Mouse (Mus musculus) ovary, postnatal 36 days (tissue): ENCODE data around the gene Palm.
"Not testable (repeated sequence)": the region's sequence is repeated elsewhere in the genome, so short reads cannot be mapped to it uniquely, and the experiment has no call there.

ENCODE experiments used
- DNase-seq: peaks from one replicate; pipeline ENCODE4 v3.0.0; 2022; ENCODE audit warnings: low spot score, mixed read lengths

The Palm gene

DNA sequence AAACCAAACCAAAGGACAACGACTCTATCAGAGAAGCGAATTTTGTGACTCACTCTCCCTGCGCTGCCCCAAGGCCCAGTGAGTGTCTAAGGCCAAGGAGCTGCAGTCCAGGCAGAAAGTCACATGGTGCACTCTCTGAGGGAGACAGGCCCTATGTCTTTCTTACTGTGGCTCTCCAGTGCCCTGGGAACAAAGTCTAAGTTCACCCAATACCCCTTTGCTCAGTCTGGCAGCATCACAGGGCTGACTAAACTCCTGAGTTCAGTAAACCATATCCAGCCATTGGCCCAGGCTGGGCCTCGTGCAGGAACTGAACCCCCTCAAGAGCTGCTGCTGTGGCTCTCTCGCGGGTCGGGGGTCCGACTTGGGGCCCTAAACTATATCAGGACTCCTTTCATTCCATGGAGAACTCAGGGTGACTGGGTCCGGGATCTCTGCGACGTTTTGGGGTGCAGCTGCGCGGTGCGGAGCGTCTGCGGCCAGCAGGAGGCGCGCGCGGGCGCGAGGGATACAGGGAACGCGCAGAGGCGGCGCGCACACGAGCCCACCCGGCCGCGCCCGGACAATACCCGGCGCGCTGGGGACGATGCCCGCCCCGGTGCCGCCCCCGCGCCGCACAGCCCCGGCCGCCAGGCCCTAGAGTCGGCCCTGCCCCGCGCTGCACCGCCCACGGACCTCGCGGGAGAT is at the start of gene Palm:
Gene Palm (plus strand): TSS at position 522 of the 687 bp plus-strand sequence.
- DNase-seq: peak; percentile 81

DNA sequence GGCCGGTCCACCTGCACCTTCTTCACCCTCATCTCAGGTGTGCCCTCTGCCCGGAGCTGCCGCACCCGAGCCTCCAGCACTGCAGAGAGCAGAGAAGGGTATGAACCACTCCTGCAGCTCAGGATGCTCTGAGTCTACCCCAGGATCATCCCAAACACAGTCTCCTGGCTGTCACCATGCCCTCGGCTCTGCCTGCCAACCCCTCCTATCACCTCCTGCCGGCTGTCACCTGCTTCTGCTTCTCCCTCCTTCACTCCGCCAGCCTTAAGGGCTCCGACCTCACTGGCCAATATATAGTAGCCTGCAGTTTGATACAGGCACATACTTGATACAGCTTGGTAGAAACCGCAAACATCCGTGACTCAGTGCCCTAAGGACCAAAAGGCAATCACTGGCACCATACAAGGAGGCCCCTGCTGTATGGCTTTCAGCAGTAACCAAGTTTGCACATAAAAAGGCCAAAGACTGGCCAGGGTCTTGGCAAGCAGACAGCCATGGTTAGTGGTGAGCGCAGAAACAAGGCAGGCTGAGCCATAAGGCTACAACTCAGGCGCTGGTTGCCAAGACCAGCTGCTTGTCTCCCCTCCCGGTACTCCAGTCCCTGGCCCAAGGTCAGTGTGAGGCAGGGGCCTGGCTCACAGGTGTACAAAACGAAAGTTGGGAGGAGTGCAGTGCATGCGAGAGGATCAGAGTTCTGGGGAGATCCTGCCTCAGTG is 49.6 kb upstream of the Palm start:
- DNase-seq: no peak

DNA sequence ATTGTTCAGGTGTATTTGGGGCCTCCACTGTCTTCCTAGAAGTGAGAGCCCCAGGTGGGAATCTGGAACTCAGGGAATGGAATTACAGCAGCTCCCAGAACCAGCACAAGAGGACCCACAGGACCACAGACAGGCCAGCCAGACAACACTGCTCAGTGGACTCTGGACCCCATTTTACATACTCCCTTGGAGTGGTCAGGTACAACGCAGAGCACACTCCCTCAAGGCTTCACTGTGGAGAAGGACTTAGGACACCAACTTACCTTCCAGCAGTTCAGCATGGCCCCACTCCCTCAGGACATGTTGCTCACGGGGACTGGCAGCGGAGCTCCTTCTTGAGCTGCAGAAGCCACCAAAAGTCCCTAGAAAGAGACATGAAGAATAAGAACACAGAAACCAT is 48.0 kb upstream of the Palm start:
- no peak for DNase-seq

DNA sequence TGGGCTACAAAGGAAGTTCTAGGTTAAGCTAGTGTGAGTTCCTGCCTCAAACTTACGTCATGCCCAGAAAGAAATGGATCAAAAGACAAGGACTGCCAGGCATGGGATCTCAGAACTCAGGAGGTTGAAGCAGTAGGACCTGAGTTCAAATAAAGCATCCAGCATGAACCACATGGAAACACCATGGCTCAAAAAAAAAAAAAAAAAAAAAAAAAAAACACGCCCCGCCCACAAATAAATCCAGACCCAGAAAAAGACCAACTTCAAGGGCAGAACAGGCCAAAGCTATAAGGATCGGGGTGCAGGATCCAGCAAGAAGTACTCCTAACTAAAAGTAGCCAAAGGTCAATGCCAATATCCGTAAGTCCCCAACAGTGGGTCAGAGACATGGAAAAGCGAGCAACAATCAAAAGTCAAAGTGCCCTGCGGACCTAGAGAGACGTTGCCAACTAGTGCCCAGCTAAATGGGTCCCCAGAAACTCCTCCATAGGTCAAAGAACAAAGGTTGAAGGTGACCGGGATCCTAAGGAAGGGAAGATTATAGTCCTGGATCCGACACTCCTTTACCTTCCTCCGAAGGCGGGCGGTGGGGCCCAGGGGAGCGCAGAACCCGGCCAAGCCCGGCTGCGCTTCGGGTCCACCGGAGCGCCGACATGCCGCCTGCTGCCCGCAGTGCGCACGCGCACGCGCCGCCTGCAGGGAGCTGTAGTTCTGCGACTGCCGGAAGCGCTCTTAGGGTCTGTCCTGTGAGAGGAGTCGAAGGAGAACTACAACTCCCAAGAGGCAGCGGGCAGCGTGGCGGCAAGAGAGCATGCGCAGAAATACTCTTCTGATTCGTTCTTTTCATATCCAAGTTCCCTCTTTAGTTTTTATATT is 47.2 kb upstream of the Palm start, which contains the start of gene Polrmt:
Gene Polrmt (minus strand): TSS at position 684 of the 876 bp plus-strand sequence.
- DNase-seq: peak; percentile 94

DNA sequence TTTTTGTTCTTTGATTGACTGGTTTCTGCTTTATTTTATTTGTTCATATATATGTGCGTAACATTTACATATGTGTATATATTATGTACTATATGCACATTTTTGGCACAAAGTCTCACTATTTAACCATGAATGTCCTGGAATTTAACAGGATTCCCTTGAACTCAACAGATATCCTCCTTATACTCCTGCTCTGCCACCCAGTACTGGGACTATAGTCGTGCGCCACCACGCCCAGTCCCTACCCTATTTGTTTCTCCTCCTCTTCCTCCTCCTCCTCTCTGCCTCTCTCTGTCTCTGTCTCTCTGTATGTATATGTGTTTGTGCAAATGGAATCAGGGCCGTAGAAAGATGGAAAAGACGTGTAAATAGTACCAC is 46.6 kb upstream of the Palm start:
- peak; percentile 3 for DNase-seq

DNA sequence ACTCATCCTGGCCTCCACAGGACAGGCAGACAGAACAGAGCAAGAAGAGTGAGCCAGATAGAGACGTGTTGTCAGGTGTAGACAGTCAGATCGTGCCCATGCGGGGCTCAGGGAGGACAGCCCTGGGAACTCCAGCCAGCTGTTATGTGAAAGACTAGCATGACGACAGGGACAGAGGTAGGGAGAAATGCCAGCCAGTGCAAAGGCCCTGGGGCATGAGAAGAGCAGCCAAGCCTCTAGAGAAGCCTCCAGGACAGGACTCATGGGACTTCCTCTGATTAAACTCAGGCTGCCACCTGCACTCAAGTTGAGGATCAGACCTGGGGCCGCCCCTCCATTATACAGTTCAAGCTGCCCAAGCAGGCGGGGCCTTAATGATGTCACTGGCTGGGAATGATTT is 44.9 kb upstream of the Palm start:
- peak; percentile 3 for DNase-seq

DNA sequence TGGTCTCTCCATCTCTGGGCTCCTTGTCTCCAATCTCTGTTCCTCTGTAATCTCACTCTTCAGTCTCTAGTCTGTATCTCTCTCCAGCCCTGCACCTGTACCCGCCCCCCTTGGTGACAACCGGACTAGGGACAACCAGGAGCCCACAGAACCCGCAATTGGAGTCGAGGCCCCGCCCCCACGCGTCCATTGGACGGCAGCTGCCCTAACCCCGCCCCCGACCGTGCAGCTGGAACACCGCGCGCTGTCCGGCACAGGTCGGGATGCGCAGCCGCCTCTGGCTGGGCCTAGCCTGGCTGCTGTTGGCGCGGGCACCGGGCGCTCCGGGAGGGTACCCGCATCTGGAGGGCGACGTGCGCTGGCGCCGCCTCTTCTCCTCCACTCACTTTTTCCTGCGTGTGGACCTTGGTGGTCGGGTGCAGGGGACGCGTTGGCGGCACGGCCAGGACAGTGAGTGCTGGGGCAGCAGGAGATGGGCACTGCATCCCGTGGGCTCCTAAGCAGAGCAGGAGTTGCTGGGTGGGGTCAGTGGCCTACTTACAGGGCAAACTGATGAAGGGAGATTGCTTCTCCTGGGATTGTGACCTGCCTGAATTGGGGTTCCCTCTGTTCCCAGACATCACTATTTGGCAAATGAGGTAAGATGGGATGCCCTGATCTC is 38.4 kb upstream of the Palm start, which contains the start of gene Fgf22:
Gene Fgf22 (plus strand): TSS at position 221 of the 661 bp plus-strand sequence.
- peak; percentile 72 for DNase-seq

DNA sequence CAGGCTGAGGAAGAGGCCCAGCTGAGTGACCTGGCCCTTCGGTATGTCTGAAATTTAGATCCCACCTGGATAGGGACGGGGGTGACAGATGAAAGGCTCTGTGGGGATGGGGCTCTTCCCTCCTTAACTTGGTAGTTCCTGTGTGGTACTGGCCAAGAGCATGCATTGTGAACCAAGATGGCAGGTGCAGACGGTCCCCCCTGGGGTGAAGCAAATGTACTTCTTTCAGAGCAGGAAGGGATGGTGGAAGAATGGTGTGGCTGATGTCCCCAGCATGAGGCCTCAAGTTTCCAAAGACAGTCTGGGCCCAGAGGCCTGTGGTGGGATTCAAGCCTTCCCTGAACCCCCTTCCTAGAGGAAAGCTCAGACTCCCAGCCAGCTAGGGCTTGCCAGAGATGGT is 37.5 kb upstream of the Palm start:
- no peak for DNase-seq

DNA sequence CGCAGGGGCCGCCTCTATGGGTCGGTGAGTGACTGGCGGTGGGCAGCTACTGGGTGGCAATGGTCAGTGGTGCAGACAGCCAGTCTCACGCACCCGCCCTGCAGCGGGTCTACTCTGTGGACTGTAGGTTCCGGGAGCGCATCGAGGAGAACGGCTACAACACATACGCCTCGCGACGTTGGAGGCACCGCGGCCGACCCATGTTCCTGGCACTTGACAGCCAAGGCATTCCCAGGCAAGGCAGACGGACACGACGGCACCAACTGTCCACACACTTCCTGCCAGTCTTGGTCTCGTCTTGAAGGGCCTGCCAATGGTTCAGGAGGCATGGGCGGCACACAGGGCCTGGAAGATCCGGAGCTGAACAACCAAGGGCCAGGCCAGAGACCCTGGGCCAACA is 36.7 kb upstream of the Palm start:
- DNase-seq: no peak

DNA sequence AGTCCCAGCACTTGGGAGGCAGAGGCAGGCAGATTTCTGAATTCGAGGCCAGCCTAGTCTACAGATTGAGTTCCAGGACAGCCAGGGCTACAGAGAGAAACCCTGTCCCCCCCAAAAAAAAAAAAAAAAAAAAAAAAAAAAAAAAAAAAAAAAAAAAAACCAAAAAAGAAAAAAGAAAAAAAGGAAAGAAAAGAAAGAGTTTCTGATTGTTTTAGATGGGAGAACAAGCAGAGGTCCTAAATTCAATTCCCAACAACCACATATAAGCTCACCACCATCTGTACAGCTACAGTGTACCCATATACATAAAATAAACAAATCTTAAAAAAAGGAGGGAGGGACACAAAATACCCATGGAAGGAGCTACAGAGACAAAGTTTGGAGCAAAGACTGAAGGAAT is 33.7 kb upstream of the Palm start:
- not testable (repeated sequence) for DNase-seq

DNA sequence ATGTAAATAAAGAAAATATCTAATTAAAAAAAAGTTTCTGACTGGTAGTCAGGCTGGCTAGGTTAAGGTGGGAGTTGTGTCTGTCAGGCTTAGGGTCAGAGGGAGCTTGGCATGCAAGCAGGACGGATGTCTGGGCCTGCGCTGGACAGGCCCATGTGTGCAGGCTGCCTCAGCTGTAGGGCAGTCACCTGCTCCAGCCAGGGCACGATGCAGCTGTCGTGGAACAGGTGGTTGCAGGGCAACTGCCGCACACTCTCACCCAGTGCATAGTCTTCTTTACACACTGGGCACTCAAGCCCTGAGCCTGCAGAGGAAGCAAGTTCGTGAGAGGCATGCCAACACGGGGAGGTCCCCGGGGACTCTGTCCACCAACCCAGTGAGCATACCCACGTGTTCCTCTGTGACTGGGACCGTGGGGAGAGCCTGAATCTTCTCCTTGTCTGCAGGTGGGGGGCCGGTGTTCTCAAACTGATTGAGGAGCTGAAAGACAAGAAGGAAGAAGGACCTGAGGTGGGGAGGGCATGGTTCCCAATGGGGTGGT is 32.7 kb upstream of the Palm start:
- no peak for DNase-seq

DNA sequence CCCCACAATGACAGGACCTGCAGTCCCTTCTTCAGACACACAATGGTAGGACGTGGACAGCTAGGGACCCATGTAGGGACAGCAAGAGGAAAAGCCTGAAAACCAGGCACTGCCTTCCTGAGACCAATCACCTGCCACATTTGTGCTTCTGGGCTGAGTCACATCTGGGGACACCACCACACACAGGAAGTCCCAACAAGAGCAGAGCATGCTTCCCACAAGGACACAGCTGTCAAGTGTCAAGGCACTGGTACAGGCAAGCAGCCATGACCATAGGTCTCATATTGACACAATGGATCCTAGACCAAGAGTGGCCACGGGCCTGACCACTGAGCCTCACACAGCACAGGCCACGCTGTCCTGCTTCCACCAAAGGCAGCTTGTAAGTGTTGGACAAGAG is 30.5 kb upstream of the Palm start:
- no peak for DNase-seq

DNA sequence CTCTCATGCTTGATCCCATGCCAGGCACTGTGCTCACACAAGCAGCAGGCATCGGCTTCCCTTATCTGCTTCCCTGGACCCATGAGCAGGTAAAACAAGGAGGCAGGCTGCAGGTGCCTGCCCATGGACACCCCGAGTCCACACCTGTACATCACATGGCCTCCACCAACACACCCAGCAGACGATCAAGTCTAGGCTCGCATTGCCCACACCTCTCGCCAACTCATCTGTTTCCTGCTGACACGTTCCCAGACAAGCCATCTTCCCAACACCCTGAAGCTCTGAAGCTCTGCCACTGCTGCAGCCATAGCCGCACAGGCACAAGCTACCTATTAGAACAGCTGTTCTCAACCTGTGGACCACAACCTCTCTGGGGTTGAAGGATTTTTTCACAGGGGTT is 29.1 kb upstream of the Palm start:
- DNase-seq: no peak

DNA sequence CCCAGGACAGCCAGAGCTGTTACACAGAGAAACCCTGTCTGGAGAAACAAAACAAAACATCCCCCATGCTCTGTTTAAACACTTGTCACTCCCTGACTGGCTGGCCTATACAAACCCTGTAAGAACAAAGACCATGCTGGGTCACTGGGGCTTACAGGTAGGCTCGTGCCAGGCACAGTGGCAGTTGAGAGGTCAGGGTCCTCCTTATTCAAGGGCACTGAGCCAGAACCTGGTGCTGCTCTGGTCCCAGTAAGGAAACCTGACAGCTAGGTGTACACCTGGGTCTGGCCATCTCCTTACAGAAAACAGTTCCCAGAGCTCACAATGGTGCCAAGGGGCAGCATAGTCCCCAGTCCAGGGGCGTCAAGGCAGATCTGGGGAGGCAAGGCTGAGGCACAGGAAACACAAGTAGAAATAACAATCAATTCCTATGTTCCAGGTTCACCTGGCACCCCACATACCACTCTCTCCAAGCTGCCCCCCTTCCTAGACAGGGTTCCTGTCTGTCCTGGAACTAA is 28.1 kb upstream of the Palm start:
- DNase-seq: no peak

DNA sequence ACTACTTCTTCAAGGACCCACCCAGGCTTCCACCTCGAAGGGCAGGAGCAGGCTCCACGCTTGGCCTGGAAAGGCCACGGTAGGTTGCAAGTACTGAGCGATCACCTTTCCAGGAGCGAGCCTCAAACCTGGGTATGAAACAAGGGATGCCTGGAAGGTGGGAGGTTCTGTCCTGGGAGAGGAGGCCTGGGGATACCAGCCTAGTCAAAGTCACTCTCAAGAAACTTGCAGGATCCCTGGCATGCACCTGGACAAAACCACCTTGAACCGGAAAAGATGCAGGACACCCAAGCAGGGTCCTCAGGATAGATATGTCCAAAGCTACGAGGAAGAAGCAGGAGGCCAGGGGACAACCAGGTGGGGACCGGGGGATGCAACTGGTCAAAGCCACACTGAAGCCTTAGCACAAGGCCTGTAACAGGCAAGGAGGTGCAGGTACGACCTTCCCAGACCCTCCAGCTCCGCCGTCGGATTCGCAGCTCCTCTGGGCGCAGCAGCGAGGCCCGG is 27.3 kb upstream of the Palm start:
- DNase-seq: no peak

DNA sequence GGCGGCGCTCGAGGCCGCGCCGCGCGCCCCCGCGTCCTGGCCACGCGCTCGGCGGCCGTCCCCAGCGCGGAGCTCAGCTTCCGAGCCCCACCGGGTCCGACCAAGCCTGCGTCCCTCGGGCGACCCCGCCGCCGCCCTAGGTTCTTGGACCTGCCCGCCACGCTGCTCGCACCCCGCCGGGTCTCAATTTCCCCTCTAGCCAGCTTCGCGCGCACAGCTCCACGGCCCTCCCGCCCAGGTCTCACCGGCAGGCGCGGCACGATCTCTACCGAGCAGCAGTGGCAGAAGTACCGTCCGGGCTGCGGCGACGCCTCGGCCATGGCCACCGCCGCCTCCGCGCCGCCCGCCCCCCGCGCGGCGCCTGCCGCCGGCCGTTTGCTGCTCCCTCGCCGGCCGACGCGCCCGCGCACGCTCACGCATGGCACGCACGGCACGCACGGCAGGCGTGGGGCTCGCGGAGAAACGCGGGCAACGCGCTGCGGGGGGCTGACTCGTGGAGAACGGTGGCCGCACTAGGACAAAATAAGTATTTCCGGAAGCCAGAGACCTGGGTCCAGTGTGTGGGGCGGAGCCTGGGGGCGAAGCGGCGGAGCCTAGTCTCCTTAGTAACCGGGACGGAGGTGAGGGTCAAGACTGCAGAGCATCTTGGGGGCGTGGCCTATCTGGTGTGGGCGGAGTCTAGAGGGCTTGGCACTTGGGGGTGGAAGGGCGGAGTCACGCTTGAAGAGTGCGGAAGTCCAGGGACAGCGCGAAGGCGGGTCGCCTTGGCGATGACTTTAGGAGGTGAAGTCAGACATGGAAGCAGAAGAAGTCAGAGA is 26.7 kb upstream of the Palm start, which contains the start of gene Rnf126:
Gene Rnf126 (minus strand): TSS at position 445 of the 818 bp plus-strand sequence.
- peak; percentile 99 for DNase-seq

DNA sequence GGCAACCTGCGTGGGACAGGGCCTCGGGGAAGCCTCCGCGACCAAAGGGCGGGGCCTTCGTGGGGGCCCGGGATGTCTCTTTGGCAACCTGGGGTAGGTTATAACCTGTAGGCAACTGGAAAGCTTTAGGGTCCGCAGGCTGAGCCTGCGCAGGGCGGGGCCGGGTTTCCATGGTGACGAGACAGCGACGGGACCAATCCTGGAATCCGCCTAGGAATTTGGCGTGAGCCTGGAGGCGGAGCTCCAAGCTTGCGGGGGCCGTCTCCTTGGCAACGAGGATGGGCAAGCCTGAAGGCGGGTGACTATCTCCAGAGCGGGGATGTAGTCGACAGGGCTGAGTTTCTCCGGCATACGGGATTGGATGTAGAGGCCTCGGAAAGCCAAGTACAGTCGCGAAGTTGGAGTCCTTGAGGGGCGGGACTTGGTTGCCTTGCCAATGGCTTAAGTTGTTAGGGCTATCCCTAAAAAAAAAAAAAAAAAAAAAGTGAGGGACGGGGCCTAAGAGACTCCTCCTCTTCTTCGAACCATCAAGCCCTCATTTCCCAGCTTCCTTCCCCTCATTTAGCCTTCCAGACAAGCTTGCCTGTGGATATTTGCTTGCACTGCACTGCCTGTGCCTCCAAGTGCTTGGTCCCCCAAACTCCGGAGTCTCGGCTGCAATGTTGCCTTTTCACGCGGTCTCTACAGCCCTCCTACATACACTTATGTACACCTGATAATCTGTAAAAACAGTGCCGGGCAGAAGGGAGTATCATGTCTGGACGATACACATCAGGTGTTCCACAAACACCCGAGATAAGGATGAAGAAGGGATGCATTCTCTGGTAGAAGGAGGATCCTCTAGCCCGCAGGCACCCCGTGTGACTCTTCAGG is 25.8 kb upstream of the Palm start:
- peak; percentile 93 for DNase-seq

DNA sequence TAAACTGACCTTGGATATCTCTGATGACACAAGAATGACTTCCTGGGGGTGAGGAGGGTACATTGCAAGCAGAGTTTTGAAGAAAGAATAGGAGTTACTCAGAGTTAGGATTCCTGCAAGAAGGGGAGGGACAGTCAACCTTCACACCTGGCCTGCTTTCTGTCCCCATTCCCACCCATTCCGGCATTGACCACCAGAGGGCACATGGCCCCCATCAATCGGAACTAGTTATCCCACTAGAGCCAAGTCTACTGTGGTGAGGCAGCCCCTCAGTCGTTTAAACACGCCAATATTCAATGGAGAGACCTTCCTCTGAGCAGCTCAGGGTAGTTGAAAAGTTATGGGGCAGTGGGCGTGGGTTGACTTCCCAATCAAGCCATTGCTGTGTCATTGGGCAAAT is 25.0 kb upstream of the Palm start:
- DNase-seq: peak; percentile 71

DNA sequence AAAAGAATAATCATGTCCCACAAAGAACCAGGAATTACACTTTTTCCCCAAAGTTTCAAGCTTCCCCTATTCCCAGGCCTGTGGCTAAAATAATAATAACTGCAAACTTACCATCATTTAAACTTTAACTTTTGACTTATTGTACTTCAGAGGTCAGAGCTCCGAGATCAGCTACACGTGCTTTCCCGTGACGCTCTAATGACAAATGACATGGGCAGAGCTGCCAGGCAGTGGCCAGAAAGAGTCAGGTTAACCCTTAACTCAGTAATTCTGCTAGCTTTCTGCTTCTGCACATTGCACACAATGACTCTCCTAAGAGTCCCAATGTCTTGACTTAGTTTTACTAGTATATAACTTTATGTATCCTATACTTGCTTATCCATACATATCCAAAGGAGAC is 24.0 kb upstream of the Palm start:
- no peak for DNase-seq
